Mouse (Mus musculus) kidney, adult 2 months (tissue): ENCODE data around the gene Anp32a.

Source experiments
- CTCF ChIP-seq: fragments of 200-500 bp; conservative IDR thresholded peaks from 2 replicates; pipeline ENCODE4 v1.5.1; 2011; ENCODE audit warnings: low read depth, mild to moderate bottlenecking, control low read depth, low read length, moderate library complexity, mixed read lengths; ENCODE audit not compliant: insufficient read depth, insufficient read length
- POLR2A ChIP-seq: fragments of 200-500 bp; IDR thresholded peaks from one replicate; pipeline ENCODE4 v1.6.1; 2011; ENCODE audit warnings: low read depth, low read length, control low read depth

- TF ChIP-seq POLR2A: no peak
- TF ChIP-seq CTCF: no peak
These were observed 16.5 kb downstream of the Anp32a start for GRCm38 (mm10) chr9:62357593-62357992.
